Mouse (Mus musculus): Measurements from ENCODE around the gene Cdh4. TPM values are rescaled to one million over a fixed set of nuclear protein-coding genes. Genes with fewer than 3 reads are reported as not detected.

Gene Cdh4
- polyA plus RNA-seq, 2 experiments = 0.07 to 0.09 TPM

DNA sequence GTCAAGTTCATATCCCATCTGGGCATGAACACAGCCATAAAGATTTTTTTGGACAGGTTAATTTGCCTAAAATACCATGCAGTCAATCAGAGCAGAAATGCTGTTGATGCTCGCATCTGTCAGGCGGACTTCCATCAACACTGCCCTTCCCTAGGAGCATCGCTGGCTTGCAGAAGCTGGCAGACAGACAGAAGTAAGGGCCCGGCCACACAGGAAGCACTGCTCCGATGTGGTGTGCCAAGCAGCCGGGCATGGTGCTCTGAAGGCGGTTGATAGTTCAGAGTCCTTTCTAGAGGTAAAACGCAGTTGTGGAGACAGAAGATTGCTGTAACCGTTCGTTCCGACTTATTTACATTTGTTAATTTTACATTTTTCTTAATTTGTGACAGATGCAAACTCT, 262.8 kb downstream of the Cdh4 start:
- Histone ChIP-seq H3K27ac (no peak overlapping the region), H3K4me1 (replicated peaks; ENCODE audit: control insufficient read depth in 2 of 2, insufficient read depth in 2 of 2, low read length in 1 of 2) (no peaks in the 10 kb centered on the region), H3K9ac (replicated peaks) (no peak overlapping the region), H3K36me3 (replicated peaks; ENCODE audit: control insufficient read depth, insufficient read depth, low read depth) (no peaks in the 10 kb centered on the region), H3K4me2 (ENCODE audit: low read depth) (no peak overlapping the region), H3K4me3 (ENCODE audit: insufficient read depth in 1 of 2, low read depth in 2 of 2, low read length in 2 of 2) (no peak overlapping the region), H3K9me3 (ENCODE audit: control insufficient read depth, low read length) (no peaks in the 10 kb centered on the region), H3K27me3 (ENCODE audit: control insufficient read depth, insufficient read depth, low read length) (no peaks in the 10 kb centered on the region)
- ATAC-seq (ENCODE audit: insufficient read depth) (no peak), DNase-seq (ENCODE audit: low read depth in 3 of 3, low spot score in 3 of 3) (no peak)
- TF ChIP-seq EP300 (IDR thresholded peaks at IDR 0.05; ENCODE audit: low read depth) (no peak), CTCF (IDR thresholded peaks at IDR 0.05; ENCODE audit: low read depth) (no peak)
- 68% methylated on average over 11 of the region's 11 CpGs for WGBS (ENCODE audit: insufficient replicate concordance)

- Histone ChIP-seq H3K27ac (no peak overlapping the region), H3K9me3 (ENCODE audit: control insufficient read depth, low read length) (no peaks in the 10 kb centered on the region), H3K4me1 (replicated peaks; ENCODE audit: control insufficient read depth in 2 of 2, insufficient read depth in 2 of 2, low read length in 1 of 2) (no peaks in the 10 kb centered on the region), H3K4me3 (ENCODE audit: insufficient read depth in 1 of 2, low read depth in 2 of 2, low read length in 2 of 2) (no peak overlapping the region), H3K36me3 (replicated peaks; ENCODE audit: control insufficient read depth, insufficient read depth, low read depth) (no peaks in the 10 kb centered on the region), H3K4me2 (ENCODE audit: low read depth) (no peak overlapping the region), H3K9ac (replicated peaks) (no peak overlapping the region), H3K27me3 (ENCODE audit: control insufficient read depth, insufficient read depth, low read length) (no peaks in the 10 kb centered on the region)
- DNase-seq (ENCODE audit: low read depth in 3 of 3, low spot score in 3 of 3) (no peak), ATAC-seq (ENCODE audit: insufficient read depth) (no peak)
- 71% methylated on average over 7 of the region's 7 CpGs for WGBS (ENCODE audit: insufficient replicate concordance)
- TF ChIP-seq CTCF (IDR thresholded peaks at IDR 0.05; ENCODE audit: low read depth) (no peak), EP300 (IDR thresholded peaks at IDR 0.05; ENCODE audit: low read depth) (no peak)
Observed at GRCm38 (mm10) chr2:179705461-179705860, 263.2 kb downstream of the Cdh4 start.

DNA sequence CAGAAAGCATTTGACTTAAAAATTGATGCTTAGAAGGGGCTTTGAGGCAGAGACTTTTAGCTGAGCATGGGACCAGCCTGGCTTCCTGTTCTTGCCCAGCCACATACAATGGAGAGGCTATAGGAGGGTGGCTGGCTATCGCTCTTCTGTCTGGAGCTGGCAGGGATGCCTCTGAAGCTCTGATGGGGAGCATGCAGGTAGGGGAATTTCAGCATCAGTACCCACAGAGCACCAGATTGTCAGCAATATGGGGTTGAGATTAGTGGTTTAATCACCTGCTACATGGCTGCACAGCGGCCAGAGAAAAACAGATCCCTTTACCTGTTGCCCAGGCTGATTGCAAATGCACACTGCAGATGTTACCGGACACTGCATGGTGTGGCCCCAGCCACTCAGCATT, 264.4 kb downstream of the Cdh4 start:
- Histone ChIP-seq H3K27ac (no peak overlapping the region), H3K4me3 (ENCODE audit: insufficient read depth in 1 of 2, low read depth in 2 of 2, low read length in 2 of 2) (no peak overlapping the region), H3K4me2 (ENCODE audit: low read depth) (no peak overlapping the region), H3K36me3 (replicated peaks; ENCODE audit: control insufficient read depth, insufficient read depth, low read depth) (no peaks in the 10 kb centered on the region), H3K9ac (replicated peaks) (no peak overlapping the region), H3K9me3 (ENCODE audit: control insufficient read depth, low read length) (no peaks in the 10 kb centered on the region), H3K4me1 (replicated peaks; ENCODE audit: control insufficient read depth in 2 of 2, insufficient read depth in 2 of 2, low read length in 1 of 2) (no peaks in the 10 kb centered on the region), H3K27me3 (ENCODE audit: control insufficient read depth, insufficient read depth, low read length) (no peaks in the 10 kb centered on the region)
- ATAC-seq (ENCODE audit: insufficient read depth) (no peak), DNase-seq (ENCODE audit: low read depth in 3 of 3, low spot score in 3 of 3) (no peak)
- TF ChIP-seq CTCF (IDR thresholded peaks at IDR 0.05; ENCODE audit: low read depth) (no peak), EP300 (IDR thresholded peaks at IDR 0.05; ENCODE audit: low read depth) (no peak)
- WGBS (ENCODE audit: insufficient replicate concordance) = 74% methylated on average over 3 of the region's 3 CpGs

DNA sequence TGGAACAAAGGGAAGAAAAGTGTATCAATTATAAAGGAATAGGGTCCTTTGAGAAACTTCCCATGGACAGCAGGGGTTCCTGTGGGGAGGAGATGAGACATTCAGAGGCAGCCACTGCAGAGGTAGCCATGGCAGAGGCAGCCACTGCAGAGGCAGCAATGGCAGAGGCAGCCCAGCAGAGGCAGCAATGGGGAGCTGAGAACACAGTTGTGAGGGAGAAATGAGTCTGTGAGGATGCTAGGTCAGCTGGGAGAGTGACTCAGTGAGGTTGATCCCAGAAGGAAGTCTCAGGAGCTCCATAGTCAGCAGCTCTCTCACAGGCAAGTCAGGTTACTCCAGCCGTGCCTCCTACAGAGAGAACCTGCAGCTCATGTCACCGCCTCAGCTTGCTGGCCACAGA, 266.9 kb downstream of the Cdh4 start:
- no peaks in the 10 kb centered on the region for H3K4me1 ChIP-seq (replicated peaks; ENCODE audit: control insufficient read depth in 2 of 2, insufficient read depth in 2 of 2, low read length in 1 of 2)
- no peaks in the 10 kb centered on the region for H3K36me3 ChIP-seq (replicated peaks; ENCODE audit: control insufficient read depth, insufficient read depth, low read depth)
- H3K9me3 ChIP-seq (ENCODE audit: control insufficient read depth, low read length) = no peaks in the 10 kb centered on the region
- no peak for TF ChIP-seq EP300 (IDR thresholded peaks at IDR 0.05; ENCODE audit: low read depth)
- no peak for TF ChIP-seq CTCF (IDR thresholded peaks at IDR 0.05; ENCODE audit: low read depth)
- no peaks in the 10 kb centered on the region for H3K27me3 ChIP-seq (ENCODE audit: control insufficient read depth, insufficient read depth, low read length)
- no peak overlapping the region for H3K4me3 ChIP-seq (ENCODE audit: insufficient read depth in 1 of 2, low read depth in 2 of 2, low read length in 2 of 2)
- no peak for ATAC-seq (ENCODE audit: insufficient read depth)
- no peak overlapping the region for H3K9ac ChIP-seq (replicated peaks)
- DNase-seq (ENCODE audit: low read depth in 3 of 3, low spot score in 3 of 3) = no peak
- no peak overlapping the region for H3K27ac ChIP-seq
- 74% methylated on average over 2 of the region's 2 CpGs for whole genome bisulfite sequencing (ENCODE audit: insufficient replicate concordance)
- no peak overlapping the region for H3K4me2 ChIP-seq (ENCODE audit: low read depth)

DNA sequence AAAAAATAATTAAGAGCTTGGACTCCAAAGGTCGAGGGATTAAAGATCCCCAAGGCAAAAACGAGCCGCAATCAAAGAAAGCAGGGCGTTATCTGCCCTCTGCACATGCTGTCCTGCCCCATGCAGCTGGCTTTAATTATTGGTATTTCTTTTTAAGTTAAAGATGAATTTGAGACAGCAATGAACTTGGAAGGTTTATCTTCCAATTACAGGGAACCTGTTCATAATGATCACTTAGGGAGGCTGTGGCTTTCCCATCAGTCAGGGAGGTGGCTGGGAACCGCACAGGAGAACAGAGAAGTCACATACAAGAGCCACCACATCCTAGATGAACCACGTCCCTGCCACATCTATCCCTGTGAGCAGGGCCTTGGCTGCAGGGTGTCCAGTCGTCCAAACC, 270.5 kb downstream of the Cdh4 start:
- Histone ChIP-seq H3K9ac (replicated peaks) (no peak overlapping the region), H3K9me3 (ENCODE audit: control insufficient read depth, low read length) (no peaks in the 10 kb centered on the region), H3K27me3 (ENCODE audit: control insufficient read depth, insufficient read depth, low read length) (no peaks in the 10 kb centered on the region), H3K4me1 (replicated peaks; ENCODE audit: control insufficient read depth in 2 of 2, insufficient read depth in 2 of 2, low read length in 1 of 2) (no peaks in the 10 kb centered on the region), H3K36me3 (replicated peaks; ENCODE audit: control insufficient read depth, insufficient read depth, low read depth) (no peaks in the 10 kb centered on the region), H3K27ac (no peak overlapping the region), H3K4me3 (ENCODE audit: insufficient read depth in 1 of 2, low read depth in 2 of 2, low read length in 2 of 2) (no peak overlapping the region), H3K4me2 (ENCODE audit: low read depth) (no peak overlapping the region)
- ATAC-seq (ENCODE audit: insufficient read depth) (no peak), DNase-seq (ENCODE audit: low read depth in 3 of 3, low spot score in 3 of 3) (no peak)
- WGBS (ENCODE audit: insufficient replicate concordance) = 53% methylated on average over 7 of the region's 7 CpGs
- no peak for TF ChIP-seq CTCF (IDR thresholded peaks at IDR 0.05; ENCODE audit: low read depth)
- TF ChIP-seq EP300 (IDR thresholded peaks at IDR 0.05; ENCODE audit: low read depth) = no peak
